Mouse (Mus musculus): ENCODE measurements around the gene Gm12830. TPM values are rescaled to one million over a fixed set of nuclear protein-coding genes. Genes with fewer than 3 reads are reported as not detected.

Gene Gm12830
- total RNA-seq, 2 experiments from 2014 or later, result not detected

DNA sequence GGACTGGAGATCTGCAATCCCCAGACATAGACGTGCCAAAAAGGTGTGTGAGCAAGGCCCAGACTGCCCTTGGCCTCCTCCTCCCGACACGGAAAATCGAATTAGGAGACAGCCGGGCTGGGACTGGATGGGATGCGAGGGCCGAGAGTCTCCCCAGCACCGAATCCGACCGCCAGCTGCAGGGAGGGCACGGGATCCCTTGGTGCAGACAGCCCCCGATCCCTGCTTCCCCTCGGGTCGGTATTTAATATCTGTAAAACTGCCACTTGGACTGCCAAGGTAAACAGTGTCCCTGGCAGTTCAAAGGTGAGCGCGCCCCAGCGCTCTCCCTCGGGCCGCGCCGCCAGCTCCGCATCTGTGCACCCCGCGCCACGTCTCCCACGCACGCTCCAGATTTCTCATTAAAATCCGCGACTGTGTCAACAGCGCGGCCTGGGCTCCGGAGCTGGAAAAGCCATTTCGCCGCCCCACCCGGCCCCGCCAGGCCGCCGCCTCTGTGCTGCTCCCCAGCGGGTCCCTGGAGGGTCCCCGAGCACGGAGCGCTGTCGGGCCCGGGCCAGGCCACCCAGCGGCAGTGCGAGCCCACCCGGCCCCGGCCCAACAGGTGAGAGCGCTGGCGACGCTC lies 21.7 kb downstream of the Gm12830 start:
- DNase-seq (ENCODE audit: low spot score in 2 of 2), result no peak

DNA sequence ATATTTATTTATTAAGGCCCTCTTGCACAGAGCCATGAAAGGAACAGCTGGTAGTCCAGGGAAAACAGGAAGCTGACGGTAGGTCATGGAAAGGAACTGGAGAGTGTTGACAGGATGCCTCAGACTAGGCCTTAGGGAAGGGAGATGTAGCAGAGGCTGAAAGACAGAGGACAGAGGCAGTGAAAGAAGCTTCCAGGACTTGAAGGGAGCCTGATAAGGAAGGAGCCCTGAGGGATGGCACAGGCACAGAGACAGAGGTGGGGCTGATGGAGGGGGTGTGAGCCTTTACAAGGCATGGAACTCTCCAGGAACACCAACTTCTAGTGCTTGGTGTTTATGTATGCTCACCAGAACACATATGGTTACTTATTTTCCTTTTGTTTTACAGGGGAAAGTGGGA lies 23.1 kb downstream of the Gm12830 start:
- no peak for DNase-seq (ENCODE audit: low spot score in 2 of 2)

DNA sequence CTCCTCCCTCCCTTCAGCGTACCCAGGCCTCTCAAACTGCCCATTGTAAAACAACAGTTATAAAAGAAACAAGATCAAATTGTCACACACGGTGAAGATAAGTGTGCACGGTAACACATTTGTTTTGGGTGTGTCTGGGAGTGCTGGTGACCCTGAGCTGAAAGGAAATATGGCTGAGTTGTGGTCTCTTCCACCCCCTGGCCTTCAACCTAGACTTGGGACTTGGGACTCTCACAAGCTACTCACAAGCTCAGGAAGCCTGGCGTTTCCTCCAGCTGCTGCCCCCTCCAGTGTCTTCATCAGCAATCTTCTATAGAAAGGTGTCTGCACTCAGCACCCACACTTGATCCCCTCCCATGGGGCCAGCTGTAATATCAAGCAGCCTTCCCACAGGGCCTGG lies 24.1 kb downstream of the Gm12830 start:
- DNase-seq (ENCODE audit: low spot score in 2 of 2), result no peak

DNA sequence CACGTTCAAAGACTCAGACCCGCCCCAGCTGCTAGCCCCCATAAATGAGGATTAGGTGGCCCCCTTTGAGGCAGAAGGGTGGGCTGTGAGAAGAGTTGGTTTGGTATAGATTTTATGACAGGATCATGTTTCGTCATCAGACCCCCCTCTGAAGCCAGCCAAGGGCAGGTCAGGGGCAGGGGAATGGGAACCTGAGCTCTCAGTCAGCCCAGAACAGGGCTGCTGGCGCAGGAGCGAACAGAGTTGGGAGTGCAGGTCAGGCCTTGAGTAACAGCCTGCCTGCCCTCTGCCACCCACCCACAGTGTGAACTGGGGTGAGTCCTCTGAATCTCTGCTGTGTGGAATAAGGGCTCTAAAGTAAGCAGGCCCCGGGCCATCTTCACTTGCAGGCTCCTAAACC lies 25.2 kb downstream of the Gm12830 start:
- DNase-seq (ENCODE audit: low spot score in 2 of 2), result no peak

DNA sequence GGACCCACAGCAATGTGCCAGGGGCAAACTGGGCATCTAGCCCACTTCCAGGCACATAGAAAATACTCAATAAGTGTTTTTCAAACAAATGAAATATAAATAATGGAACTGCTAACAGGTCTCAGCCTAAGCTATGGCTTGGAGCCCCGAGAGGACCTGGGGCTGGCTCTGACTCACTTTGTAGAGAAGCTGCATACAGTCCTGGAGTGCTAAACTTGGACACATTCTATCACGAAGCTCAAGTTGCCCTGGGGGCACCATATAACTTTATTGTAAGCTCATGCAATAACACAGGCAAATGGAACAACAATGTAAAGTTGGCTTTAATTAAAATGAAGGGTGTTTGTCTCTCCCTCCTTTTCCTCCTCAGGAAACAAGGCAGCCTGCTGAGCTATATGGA lies 32.4 kb downstream of the Gm12830 start:
- DNase-seq (ENCODE audit: low spot score in 2 of 2), result no peak

DNA sequence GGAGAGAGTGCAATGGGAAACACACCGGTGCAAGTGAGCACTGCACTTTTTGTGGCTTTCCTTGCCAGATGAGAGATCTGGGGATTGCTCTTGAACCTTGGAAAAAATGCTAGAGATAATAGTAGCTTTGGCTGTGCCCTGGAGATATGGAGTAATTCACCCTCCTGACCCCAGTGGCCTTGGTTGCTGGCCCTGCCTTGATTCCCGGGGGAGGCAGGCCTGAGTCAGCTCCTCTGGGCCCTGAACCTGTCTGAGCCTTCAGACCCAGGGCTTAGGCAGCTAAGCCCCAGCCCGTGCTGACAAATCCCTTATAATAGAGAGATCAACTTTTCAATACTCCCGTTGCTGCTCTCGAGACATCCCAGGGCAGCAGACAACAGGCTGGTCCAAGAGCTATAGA lies 36.9 kb downstream of the Gm12830 start:
- no peak for DNase-seq (ENCODE audit: low spot score in 2 of 2)

DNA sequence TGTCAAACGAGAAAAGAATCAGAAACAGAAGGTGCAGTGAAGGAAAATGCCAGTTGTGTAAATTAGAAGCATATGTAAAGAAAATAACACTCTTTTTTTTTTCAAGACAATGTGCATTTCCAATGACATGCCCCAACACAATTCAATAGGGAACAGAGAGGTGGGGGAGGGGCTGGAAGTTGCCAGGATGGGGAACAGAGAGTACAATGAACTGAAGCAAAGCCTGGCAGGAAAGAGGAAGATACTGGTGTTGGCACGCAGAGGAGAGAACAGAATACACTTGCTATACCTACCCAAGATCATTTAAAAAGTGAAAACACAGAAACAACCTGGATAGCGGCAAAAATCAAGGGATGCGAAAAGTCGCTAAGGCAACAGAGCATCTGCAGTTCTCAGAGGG lies 41.6 kb downstream of the Gm12830 start:
- no peak for DNase-seq (ENCODE audit: low spot score in 2 of 2)

DNA sequence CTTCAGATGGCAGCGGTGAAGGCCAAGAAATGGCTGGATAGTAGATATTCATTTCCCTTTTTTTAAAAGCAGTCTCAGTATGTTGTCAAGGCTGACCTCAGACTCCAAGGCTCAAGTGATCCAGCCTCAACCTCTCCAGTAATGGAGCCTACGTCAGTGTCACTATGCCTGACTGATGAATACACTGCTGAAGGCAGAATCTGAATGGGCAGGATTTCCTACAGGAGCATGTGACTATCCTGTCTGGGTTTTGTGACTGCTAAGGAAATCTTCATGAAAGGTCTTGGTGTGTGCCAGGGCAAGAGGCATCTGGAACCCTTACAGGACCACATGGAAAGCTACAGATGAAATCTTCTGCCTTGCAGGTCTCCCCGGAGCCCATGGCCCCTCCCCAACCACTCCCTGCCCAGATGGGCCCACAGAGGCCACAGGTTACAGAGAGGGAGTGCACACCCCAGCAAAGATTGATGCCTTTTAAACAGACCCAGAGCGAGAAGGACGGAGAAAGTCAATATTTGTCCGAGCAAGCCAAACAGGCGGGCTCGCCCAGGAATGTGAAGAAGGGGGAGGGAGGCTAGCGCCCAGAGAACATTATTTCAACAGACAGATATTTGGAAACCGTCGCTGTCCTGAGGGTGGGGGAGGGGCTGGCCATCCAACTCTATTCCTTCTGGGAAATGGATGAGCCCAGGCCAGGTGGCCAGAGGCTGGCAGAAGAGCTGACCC lies 48.4 kb downstream of the Gm12830 start:
- no peak for DNase-seq (ENCODE audit: low spot score in 2 of 2)

DNA sequence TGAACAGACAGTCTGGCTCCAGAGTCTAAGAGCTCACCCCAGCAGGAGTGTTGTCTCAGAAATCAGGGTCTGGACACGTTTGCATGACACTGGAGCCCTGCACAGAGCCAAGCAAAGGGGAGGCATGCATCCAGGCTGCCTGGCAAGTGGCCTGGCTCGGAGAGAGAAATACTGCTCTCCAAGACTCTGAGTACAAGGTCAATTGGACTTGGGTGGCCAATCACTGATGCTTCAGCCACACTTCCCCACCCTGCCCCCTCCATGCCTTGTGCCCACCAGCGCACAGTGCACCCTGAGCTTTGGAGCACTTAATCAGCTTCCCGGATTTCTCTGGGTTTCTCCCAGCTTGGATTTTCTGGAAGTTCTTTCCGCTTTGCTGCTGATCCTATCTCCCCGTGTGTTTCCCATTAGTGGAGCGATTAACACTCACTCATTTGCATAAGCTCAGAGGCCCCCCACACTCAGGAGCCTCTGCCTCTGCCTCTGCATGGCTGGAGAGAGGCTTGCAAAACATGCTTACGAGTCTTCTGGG lies 55.0 kb downstream of the Gm12830 start:
- DNase-seq (ENCODE audit: low spot score in 2 of 2), result no peak

DNA sequence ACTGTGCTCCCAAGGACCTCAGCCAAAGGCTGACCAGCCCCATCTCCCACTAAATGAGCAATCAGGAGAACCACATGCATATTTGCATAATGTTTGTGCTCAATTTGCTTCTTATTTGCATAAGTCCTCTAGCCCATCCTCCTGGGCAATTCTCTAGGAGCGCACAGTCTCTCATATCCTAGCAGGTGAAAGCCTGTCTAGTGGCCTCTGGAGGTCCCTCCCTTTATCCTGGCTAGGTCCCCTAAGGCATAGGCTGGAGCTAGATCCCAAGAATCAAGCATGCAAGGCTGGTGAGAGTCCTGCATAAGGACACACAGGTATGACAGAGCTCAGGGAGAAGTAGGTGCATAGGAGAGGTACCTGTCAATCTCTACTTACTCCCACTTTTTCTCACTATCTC lies 60.7 kb downstream of the Gm12830 start:
- no peak for DNase-seq (ENCODE audit: low spot score in 2 of 2)

DNA sequence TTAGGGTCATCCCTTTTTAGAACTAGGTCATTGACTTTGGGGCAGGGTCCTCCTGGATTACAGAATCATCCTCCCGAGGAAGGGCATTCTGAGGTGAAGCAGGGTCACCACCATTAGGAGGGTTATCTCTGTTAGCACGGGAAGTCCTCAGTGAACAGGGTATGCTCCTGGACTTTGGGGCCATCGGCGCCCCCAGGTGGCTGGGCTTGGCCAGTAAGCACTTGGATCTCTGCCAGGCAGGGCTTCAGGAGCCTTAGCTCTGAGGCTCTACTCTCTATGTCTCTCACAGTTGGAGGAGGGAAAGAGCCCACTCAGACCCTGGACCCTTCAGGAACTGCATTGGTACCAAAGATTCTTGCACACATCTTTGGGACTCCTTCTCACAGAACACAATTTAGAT lies 76.3 kb downstream of the Gm12830 start:
- DNase-seq (ENCODE audit: low spot score in 2 of 2), result no peak

DNA sequence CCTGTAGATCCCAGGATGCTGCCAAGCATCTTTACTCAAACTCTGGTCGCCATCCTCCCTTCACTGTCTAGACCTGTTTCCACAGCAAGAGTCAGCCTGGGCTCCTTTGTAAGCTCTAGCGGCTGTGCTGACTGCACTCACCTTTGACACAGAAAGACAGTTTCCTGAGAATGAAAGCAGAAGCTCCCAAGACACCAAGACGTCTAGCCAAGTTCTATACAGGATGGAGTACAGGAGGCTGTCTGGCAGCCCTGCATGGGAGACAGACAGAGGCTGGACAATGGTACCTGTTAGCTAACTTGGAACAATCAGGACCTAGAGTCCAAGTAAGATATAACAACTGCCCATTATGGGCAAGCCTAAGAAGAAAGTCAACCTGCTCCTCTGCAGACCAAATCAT lies 78.4 kb downstream of the Gm12830 start:
- DNase-seq (ENCODE audit: low spot score in 2 of 2), result no peak

DNA sequence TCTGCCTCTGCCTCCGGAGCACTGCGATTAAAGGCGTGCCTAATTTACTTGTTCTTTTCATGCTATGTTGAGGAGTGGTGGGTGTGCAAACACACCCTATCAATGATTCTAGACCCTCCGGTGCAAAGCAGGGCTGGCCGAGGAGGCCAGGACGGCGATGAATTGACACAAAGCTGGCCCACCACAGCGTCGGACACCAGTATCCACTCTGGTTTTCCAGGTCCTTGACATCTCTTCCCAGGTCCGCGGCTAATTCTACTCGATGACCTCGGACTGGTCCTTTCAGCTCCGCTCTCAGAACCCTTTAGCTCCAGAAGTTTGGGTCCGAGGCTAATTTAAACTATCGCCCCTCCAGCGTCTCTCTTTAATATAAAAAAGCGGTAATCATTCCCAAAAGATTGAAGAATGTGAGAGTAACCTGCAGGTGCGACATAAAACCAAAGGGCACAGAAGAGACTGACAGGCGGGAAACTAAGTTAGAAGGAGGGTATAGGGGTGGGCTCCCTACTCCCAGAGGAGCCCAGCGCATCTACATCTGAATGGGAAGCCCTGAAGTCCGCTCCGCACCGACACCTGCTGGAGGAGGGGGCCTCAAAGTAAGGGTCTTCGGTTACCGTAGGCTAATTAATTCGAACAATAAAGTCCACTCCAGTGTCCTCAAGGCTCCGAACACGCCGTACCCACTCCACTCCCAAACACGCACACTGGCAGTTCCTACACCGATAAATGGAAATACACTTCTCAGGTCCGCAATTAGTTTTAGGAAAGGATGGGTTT lies 79.5 kb downstream of the Gm12830 start:
- no peak for DNase-seq (ENCODE audit: low spot score in 2 of 2)

DNA sequence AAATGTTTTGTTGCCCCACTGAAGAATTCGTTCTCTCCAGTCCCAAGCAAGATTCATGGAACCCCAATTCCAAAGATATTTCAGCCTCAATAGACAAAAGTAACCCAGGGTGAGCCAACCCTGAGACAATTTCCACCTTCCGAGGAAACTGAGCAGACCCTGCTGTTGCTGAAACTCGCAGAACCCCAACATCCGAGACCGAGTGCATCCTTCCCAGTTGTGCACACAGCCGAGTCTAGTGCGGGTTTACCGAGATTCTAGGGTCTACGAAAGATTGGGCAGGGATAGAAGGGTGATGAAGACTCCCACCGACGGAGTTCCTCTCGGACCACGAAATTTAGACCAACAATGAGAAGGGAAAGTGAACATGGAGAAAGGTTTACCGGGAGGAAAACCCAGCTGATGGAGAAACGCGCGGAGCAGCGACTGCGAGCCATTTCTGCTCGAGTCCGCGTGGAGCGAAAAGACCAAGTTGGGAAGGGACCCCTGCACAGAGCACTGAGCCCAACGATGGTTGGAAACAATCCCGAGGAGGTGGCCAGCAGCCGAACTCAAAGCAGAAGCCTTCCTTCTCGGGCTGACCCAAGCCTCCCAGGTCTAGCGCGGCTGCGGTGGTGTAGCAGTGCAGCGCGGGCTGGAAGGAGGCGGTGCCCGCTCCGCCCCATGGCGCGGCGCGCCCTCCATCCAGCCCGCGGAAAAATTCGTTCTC lies 80.3 kb downstream of the Gm12830 start:
- DNase-seq (ENCODE audit: low spot score in 2 of 2), result no peak

DNA sequence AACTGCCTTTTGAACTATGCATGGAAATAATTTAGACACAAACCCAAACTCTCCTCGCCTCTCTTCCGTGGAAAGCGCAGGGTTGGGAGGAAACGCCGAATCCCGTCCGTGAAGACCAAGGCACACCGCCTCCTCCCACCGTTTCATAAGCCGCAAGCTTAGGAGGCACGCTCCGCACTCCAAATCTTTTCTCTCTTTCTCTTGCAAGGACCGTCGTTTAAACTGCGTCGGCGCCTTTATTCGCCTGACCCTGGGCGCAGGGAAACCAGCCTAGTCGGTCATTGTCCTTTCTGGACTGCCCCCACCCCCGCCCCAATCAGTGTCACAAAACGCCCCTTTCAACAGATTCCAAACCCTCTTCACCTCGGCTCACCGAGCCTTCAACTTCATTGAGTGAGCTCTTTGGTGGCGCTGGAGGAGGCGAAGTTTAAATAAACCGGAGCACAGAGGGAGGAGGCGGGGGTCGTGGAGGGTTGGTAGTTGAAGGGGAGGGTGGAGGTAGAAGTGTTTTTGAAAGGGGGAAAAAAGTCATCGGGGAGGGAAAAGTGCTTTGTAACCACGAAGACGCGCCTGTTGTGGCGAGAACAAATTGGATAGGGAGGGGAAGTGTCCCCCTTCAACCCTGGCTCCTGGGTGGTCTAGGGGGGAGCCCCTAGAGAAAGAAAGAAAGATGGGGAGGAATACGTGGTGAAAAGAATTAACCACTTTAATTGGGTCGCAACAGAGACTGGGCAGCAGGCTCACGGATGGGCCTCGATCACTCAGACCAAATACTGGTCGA lies 81.3 kb downstream of the Gm12830 start:
- DNase-seq (ENCODE audit: low spot score in 2 of 2), result no peak

DNA sequence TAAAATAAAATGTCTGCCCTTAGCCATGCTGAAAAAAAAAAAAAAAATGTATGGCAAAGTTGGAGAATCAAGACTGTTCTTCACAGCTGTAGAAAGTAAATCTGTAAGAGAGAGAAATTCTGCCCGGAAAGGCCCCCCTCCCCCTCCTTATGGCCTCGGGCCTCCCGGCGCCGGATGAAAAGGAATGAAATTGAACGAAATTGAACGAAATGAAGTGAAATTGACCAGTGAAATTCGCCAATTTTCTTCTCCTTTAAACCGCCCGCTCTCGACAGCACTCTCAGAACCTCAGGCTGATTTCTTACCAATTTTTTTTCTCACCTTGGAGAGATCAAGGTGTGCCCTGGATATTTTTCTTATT lies 81.9 kb downstream of the Gm12830 start:
- DNase-seq (ENCODE audit: low spot score in 2 of 2), result no peak

DNA sequence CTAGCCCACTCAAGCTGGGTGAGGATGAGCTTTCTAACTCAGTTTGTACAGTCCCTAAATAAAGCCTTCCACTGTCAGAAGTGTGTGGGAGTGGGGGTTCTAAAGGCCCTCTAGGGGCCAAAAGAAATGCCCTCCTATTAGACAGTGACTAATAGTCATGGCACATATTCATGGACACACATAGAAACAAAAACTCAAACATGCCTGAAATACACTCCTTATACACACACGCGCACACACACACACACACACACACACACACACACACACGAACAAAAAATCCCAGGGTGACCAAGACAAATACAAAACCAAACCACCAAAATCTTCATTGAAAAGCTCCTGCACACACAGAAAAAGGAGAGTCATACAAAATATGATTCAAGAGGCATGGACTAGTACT lies 84.0 kb downstream of the Gm12830 start:
- DNase-seq (ENCODE audit: low spot score in 2 of 2), result no peak

Measured in adrenal gland, postnatal 4 days (tissue).